In the genomic region with DNA sequence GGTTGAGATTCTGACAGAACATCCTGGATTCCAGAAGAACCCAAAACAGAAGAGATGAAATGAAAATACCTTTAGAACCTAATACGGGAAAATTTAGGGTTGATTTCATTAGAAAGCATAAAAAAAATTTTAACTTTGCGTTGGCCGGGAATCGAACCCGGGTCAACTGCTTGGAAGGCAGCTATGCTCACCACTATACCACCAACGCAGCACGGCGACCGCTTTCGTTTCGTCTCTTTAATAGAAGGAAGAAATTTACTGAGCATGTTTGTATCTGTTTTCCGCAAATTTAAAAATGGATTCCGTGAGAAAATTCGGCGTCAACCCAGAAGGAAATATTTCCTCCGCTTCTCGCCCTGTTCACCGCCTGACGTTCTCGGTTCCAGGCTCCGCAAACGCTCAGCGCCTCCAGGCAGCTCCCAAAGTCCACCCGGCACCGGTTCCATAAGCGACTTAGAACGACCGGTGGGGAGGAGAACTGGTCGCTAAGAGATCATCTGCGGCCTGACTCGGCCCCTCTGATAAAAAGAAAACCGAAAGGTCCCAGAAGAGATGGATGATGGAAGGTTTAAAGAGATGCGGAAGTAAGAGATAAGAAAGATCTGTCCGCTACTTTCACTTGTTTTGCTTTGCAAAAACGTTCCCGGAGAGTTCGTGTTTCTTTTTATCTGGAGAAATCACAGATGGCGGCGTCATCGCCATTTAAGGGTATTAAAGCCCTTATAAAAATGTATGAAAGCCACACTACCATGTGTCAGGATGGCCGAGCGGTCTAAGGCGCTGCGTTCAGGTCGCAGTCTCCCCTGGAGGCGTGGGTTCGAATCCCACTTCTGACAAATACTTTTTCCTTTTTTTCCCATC, we compare ENCODE assay signal across 7 mouse cellular contexts. TPM values are rescaled to one million over a fixed set of nuclear protein-coding genes. Genes with fewer than 3 reads are reported as not detected.
DNase-seq lines count a peak whose midpoint lies in the region; ATAC-seq and TF ChIP-seq lines count a peak whose summit lies in the region.

No protein-coding gene starts in this region.

- H3K9me3 ChIP-seq in embryonic facial prominence, embryonic 13.5 days: no peaks in the 10 kb centered on the region
- H3K9me3 ChIP-seq in limb, embryonic 12.5 days: no peaks in the 10 kb centered on the region
- no peaks in the 10 kb centered on the region for H3K9me3 ChIP-seq in midbrain, embryonic 14.5 days (ENCODE audit: control insufficient read depth, low read length)

- peaks cover 20% of the 10 kb centered on the region for H3K27me3 ChIP-seq in embryonic facial prominence, embryonic 13.5 days
- no peaks in the 10 kb centered on the region for H3K27me3 ChIP-seq in heart, adult 2 months (ENCODE audit: control insufficient read depth, insufficient read depth, low read length)
- no peaks in the 10 kb centered on the region for H3K27me3 ChIP-seq in kidney, adult 2 months (replicated peaks; ENCODE audit: control insufficient read depth, insufficient read depth, low read length)
- peaks cover 24% of the 10 kb centered on the region for H3K27me3 ChIP-seq in limb, embryonic 12.5 days
- 0 out of 2 replicates have a peak, but pooled peaks cover 7% of the 10 kb centered on the region for H3K27me3 ChIP-seq in midbrain, embryonic 14.5 days (ENCODE audit: control insufficient read depth, insufficient read depth, low read length)

- intact Hi-C loops in heart, adult 2 months (cut with DNase I): loop anchor here (2.0 kb wide), 1 partner anchor 465 kb away; the partner anchor contains the start of gene Alyref2

- peak overlapping the region; percentile 61 for H3K4me2 ChIP-seq in embryonic facial prominence, embryonic 13.5 days
- H3K4me2 ChIP-seq in limb, embryonic 12.5 days: peak overlapping the region; percentile 58
- H3K4me2 ChIP-seq in midbrain, embryonic 14.5 days (ENCODE audit: low read length): peak overlapping the region; percentile 55

- no peak for TF ChIP-seq POLR2A in heart, adult 2 months (IDR thresholded peaks at IDR 0.05; ENCODE audit: insufficient read depth, low read depth, low read length)
- no peak for TF ChIP-seq POLR2A in kidney, adult 2 months (IDR thresholded peaks at IDR 0.05; ENCODE audit: low read depth, low read length)

- ATAC-seq in embryonic facial prominence, embryonic 13.5 days (ENCODE audit: insufficient number of reproducible peaks, insufficient read depth, low FRiP score, low TSS enrichment, low read depth): peak; percentile 78
- peak; percentile 75 for ATAC-seq in limb, embryonic 12.5 days (ENCODE audit: insufficient number of reproducible peaks, insufficient read depth, low FRiP score, low TSS enrichment, low read depth)
- peak; percentile 86 for ATAC-seq in midbrain, embryonic 14.5 days (ENCODE audit: low FRiP score, low TSS enrichment)

- WGBS in embryonic facial prominence, embryonic 13.5 days: under 1% methylated on average over 47 of the region's 47 CpGs
- under 1% methylated on average over 47 of the region's 47 CpGs for WGBS in heart, adult 2 months
- WGBS in kidney, adult 2 months: under 1% methylated on average over 47 of the region's 47 CpGs
- under 1% methylated on average over 47 of the region's 47 CpGs for WGBS in limb, embryonic 12.5 days
- under 1% methylated on average over 47 of the region's 47 CpGs for WGBS in midbrain, embryonic 14.5 days

- H3K79me2 ChIP-seq in heart, adult 2 months (replicated peaks; ENCODE audit: control insufficient read depth, insufficient read depth, low read length): no peaks in the 10 kb centered on the region

- H3K27ac ChIP-seq in embryonic facial prominence, embryonic 13.5 days: peak overlapping the region; percentile 87
- peak overlapping the region; percentile 90 for H3K27ac ChIP-seq in heart, adult 2 months
- peak overlapping the region; percentile 74 for H3K27ac ChIP-seq in kidney, adult 2 months (ENCODE audit: insufficient read depth, low read depth, low read length)
- peak overlapping the region; percentile 70 for H3K27ac ChIP-seq in limb, embryonic 12.5 days
- peak overlapping the region; percentile 87 for H3K27ac ChIP-seq in midbrain, embryonic 14.5 days (replicated peaks; ENCODE audit: low read depth, low read length)

- DNase-seq in adrenal gland, postnatal 36 days: peak; percentile 84 to 86
- DNase-seq in heart, adult 2 months: peak; percentile 81 to 86
- peak; percentile 89 for DNase-seq in kidney, adult 2 months
- DNase-seq in midbrain, embryonic 14.5 days: peak; percentile 92
- peak; percentile 83 for DNase-seq in spleen, adult 12 weeks (ENCODE audit: low spot score)

- no peaks in the 10 kb centered on the region for H3K36me3 ChIP-seq in embryonic facial prominence, embryonic 13.5 days
- no peaks in the 10 kb centered on the region for H3K36me3 ChIP-seq in heart, adult 2 months (ENCODE audit: control insufficient read depth, insufficient read depth, low read length)
- H3K36me3 ChIP-seq in kidney, adult 2 months (ENCODE audit: control insufficient read depth, insufficient read depth, low read length): no peaks in the 10 kb centered on the region
- no peaks in the 10 kb centered on the region for H3K36me3 ChIP-seq in limb, embryonic 12.5 days
- no peaks in the 10 kb centered on the region for H3K36me3 ChIP-seq in midbrain, embryonic 14.5 days (ENCODE audit: control insufficient read depth, insufficient read depth, low read length)

- H3K4me1 ChIP-seq in embryonic facial prominence, embryonic 13.5 days: peaks cover 7% of the 10 kb centered on the region; the same call in 1 of the 2 replicates
- peaks cover 1% of the 10 kb centered on the region for H3K4me1 ChIP-seq in heart, adult 2 months (ENCODE audit: control insufficient read depth, insufficient read depth, low read length)
- peaks cover 3% of the 10 kb centered on the region; the same call in 1 of the 2 replicates for H3K4me1 ChIP-seq in kidney, adult 2 months (ENCODE audit: control insufficient read depth, insufficient read depth, low read length)
- H3K4me1 ChIP-seq in limb, embryonic 12.5 days (replicated peaks): 0 out of 2 replicates have a peak, but pooled peaks cover 7% of the 10 kb centered on the region
- H3K4me1 ChIP-seq in midbrain, embryonic 14.5 days (ENCODE audit: control insufficient read depth, insufficient read depth, low read length): peaks cover 3% of the 10 kb centered on the region; the same call in 1 of the 2 replicates

- peak overlapping the region; percentile 85 for H3K4me3 ChIP-seq in embryonic facial prominence, embryonic 13.5 days
- H3K4me3 ChIP-seq in heart, adult 2 months: peak overlapping the region; percentile 81
- H3K4me3 ChIP-seq in kidney, adult 2 months (ENCODE audit: insufficient read depth, low read depth, low read length): peak overlapping the region; percentile 89
- peak overlapping the region; percentile 65 for H3K4me3 ChIP-seq in limb, embryonic 12.5 days (replicated peaks)
- peak overlapping the region; percentile 91 for H3K4me3 ChIP-seq in midbrain, embryonic 14.5 days (replicated peaks; ENCODE audit: low read depth, low read length)

- TF ChIP-seq EP300 in heart, adult 2 months (IDR thresholded peaks at IDR 0.05; ENCODE audit: insufficient read depth, low read depth, low read length): peak; percentile 88

- no peak for TF ChIP-seq CTCF in heart, adult 2 months (IDR thresholded peaks at IDR 0.05)
- TF ChIP-seq CTCF in kidney, adult 2 months (conservative IDR thresholded peaks at IDR 0.05; ENCODE audit: insufficient read depth, insufficient read length, low read depth, low read length): no peak

- peak overlapping the region; percentile 85 for H3K9ac ChIP-seq in embryonic facial prominence, embryonic 13.5 days
- H3K9ac ChIP-seq in heart, adult 2 months (ENCODE audit: low read depth, low read length): peak overlapping the region; percentile 61
- H3K9ac ChIP-seq in limb, embryonic 12.5 days (replicated peaks): peak overlapping the region; percentile 67
- peak overlapping the region; percentile 85 for H3K9ac ChIP-seq in midbrain, embryonic 14.5 days (replicated peaks; ENCODE audit: low read length)

RNA-seq across cellular contexts. Expression of gene Fcgr4, which starts 19.4 kb away (rescaled TPM):
- 1 to 10 TPM; 2.6 to 7.6 TPM for total RNA-seq in adrenal gland, postnatal 36 days (2021)
- 0.41 and 0.55 TPM in 2 replicates for polyA plus RNA-seq in embryonic facial prominence, embryonic 13.5 days (2015; fragmentation: Nextera tagmentation; extraction: Ambion mirVana)
- total RNA-seq in heart, adult 2 months (2021): 1 to 10 TPM in 1 of 2 experiments, under 1 TPM in 1; 0.70 to 1.2 TPM
- polyA plus RNA-seq in heart, adult 2 months (2012; rRNA removed): 0.79 and 1.4 TPM in 2 replicates
- polyA plus RNA-seq in kidney, adult 2 months (2012; rRNA removed): 3.3 and 3.7 TPM in 2 replicates
- 0.17 and 0.21 TPM in 2 replicates for polyA plus RNA-seq in limb, embryonic 12.5 days (2016; fragmentation: Nextera tagmentation; extraction: Ambion mirVana)
- 1.5 TPM in 1 of 2 replicates, not detected in the other for polyA plus RNA-seq in midbrain, embryonic 14.5 days (2014; fragmentation: Nextera tagmentation; extraction: Ambion mirVana)

RNA-seq across cellular contexts. Expression of gene Fcgr3, which starts 26.6 kb away (rescaled TPM):
- total RNA-seq in adrenal gland, postnatal 36 days (2021): 10 to 100 TPM; 10.9 to 19.5 TPM
- polyA plus RNA-seq in embryonic facial prominence, embryonic 13.5 days (2015; fragmentation: Nextera tagmentation; extraction: Ambion mirVana): 9.4 and 10.1 TPM in 2 replicates
- total RNA-seq in heart, adult 2 months (2021): 10 to 100 TPM; 12.1 to 12.7 TPM
- polyA plus RNA-seq in heart, adult 2 months (2012; rRNA removed): 11.5 and 12.6 TPM in 2 replicates
- 4.8 and 6.4 TPM in 2 replicates for polyA plus RNA-seq in kidney, adult 2 months (2012; rRNA removed)
- polyA plus RNA-seq in limb, embryonic 12.5 days (2016; fragmentation: Nextera tagmentation; extraction: Ambion mirVana): 4.5 and 5.3 TPM in 2 replicates
- polyA plus RNA-seq in midbrain, embryonic 14.5 days (2014; fragmentation: Nextera tagmentation; extraction: Ambion mirVana): 2.5 and 8.3 TPM in 2 replicates

Comparison
In these comparisons a context has a peak if more than half of its experiments do, and no peak if none do; other contexts are left out.
1. Peak in every context shown above with its lines: DNase-seq, ATAC-seq, H3K4me3 ChIP-seq and H3K27ac ChIP-seq.